Mouse (Mus musculus) neural tube, embryonic 12.5 days (tissue): ENCODE results near the gene Hexim1. TPM values are rescaled to one million over a fixed set of nuclear protein-coding genes. Genes with fewer than 3 reads are reported as not detected.
A peak's percentile ranks its signal among the peaks of the same experiment; 100 is the strongest.

Source experiments
- ATAC-seq: fragments of 200-750 bp; cut with Nextera tagmentation; 2 replicates; pipeline ENCODE4 v1.8.0; 2017; ENCODE audit warnings: low read depth, mild to moderate bottlenecking, moderate TSS enrichment, moderate library complexity; ENCODE audit not compliant: low FRiP score
- H3K27ac ChIP-seq: fragments of 300-500 bp; sonication (generic); 2 replicates; pipeline ENCODE4 v1.5.1; 2016
- H3K27me3 ChIP-seq: fragments of 300-500 bp; sonication (generic); replicated peaks from 2 replicates; pipeline ENCODE4 v1.6.1; 2016; ENCODE audit warnings: mild to moderate bottlenecking
- H3K36me3 ChIP-seq: fragments of 300-500 bp; sonication (generic); 2 replicates; pipeline ENCODE4 v1.6.1; 2016; ENCODE audit warnings: mild to moderate bottlenecking
- H3K4me1 ChIP-seq: fragments of 300-500 bp; sonication (generic); 2 replicates; pipeline ENCODE4 v1.6.1; 2016
- H3K4me2 ChIP-seq: fragments of 300-500 bp; sonication (generic); replicated peaks from 2 replicates; pipeline ENCODE4 v1.6.1; 2016; ENCODE audit warnings: mild to moderate bottlenecking
- H3K4me3 ChIP-seq: fragments of 300-500 bp; sonication (generic); 2 replicates; pipeline ENCODE4 v1.5.1; 2016
- H3K9ac ChIP-seq: fragments of 300-500 bp; sonication (generic); 2 replicates; pipeline ENCODE4 v1.6.1; 2016; ENCODE audit warnings: mild to moderate bottlenecking
- H3K9me3 ChIP-seq: fragments of 300-500 bp; sonication (generic); 2 replicates; pipeline ENCODE4 v1.6.1; 2016; ENCODE audit warnings: mild to moderate bottlenecking
- WGBS: fragments of 180-500 bp; shearing (Covaris S2); methylation state at CpG from one replicate; pipeline ENCODE4 v1.1.7; 2016; 5-methylcytosine and 5-hydroxymethylcytosine counted together
- polyA plus RNA-seq: library from polyadenylated mRNA; unstranded; fragments of >200 nt; fragmentation: Nextera tagmentation; extraction: Ambion mirVana; gene quantifications from 2 replicates; pipeline ENCODE4 v1.2.1, GENCODE M21; 2016

The Hexim1 gene
- 2.9 and 3.0 TPM in 2 replicates for polyA plus RNA-seq

- no peaks in the 10 kb centered on the region for H3K9me3 ChIP-seq
- H3K27ac ChIP-seq, result peak within 1 kb of the TSS; percentile 68
- under 1% methylated on average over 53 of the region's 53 CpGs for WGBS
- H3K4me1 ChIP-seq, result peaks cover 26% of the 10 kb centered on the region
- H3K4me2 ChIP-seq, result peak within 1 kb of the TSS; percentile 76
- H3K9ac ChIP-seq, result peak within 1 kb of the TSS; percentile 79
- H3K4me3 ChIP-seq, result peak within 1 kb of the TSS; percentile 58
- H3K36me3 ChIP-seq, result no peaks in the 10 kb centered on the region
- peaks cover 27% of the 10 kb centered on the region for H3K27me3 ChIP-seq
- ATAC-seq, result peak; percentile 94
Observed at GRCm38 (mm10) chr11:103116008-103116818, at the start of gene Hexim1. TSS of gene Hexim1 (plus strand) at chr11:103116231.

DNA sequence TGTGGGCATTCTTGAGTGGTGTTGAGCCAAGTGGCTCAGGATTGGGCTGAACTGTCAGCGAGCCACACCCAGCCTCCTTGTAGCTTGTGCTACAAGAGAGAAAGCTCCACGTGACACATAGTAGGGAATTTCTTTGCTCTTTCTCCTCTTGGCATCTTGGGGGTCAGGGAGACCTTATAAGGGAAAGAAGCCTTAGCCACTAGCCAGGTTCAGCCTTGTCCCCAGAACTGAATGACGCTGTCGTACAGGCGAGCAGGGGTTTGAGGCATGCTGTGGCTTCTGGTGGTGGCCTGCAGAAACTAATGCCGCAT lies 49.0 kb upstream of the Hexim1 start:
- Histone ChIP-seq H3K4me3 (no peak overlapping the region), H3K27me3 (no peaks in the 10 kb centered on the region), H3K4me1 (no peaks in the 10 kb centered on the region), H3K36me3 (peaks cover 83% of the 10 kb centered on the region), H3K4me2 (no peak overlapping the region), H3K27ac (no peak overlapping the region), H3K9ac (no peak overlapping the region), H3K9me3 (no peaks in the 10 kb centered on the region)
- 95% methylated on average over 6 of the region's 6 CpGs for WGBS
- no peak for ATAC-seq

- H3K4me2 ChIP-seq, result no peak overlapping the region
- ATAC-seq, result no peak
- no peak overlapping the region for H3K27ac ChIP-seq
Observed at GRCm38 (mm10) chr11:103067457-103068001, 48.5 kb upstream of the Hexim1 start.

GRCm38 (mm10) chr11:103068272-103068671 lies 47.8 kb upstream of the Hexim1 start:
- 92% methylated on average over 4 of the region's 4 CpGs for WGBS
- no peaks in the 10 kb centered on the region for H3K27me3 ChIP-seq
- no peaks in the 10 kb centered on the region for H3K9me3 ChIP-seq
- H3K4me2 ChIP-seq, result no peak overlapping the region
- H3K4me3 ChIP-seq, result no peak overlapping the region
- ATAC-seq, result no peak
- H3K4me1 ChIP-seq, result no peaks in the 10 kb centered on the region
- no peak overlapping the region for H3K27ac ChIP-seq
- no peak overlapping the region for H3K9ac ChIP-seq
- peaks cover 77% of the 10 kb centered on the region for H3K36me3 ChIP-seq

More at GRCm38 (mm10) chr11:103067457-103068001, 48.5 kb upstream of the Hexim1 start:
- no peak overlapping the region for H3K9ac ChIP-seq
- no peaks in the 10 kb centered on the region for H3K4me1 ChIP-seq
- peaks cover 81% of the 10 kb centered on the region for H3K36me3 ChIP-seq
- 84% methylated on average over 8 of the region's 8 CpGs for WGBS
- no peak overlapping the region for H3K4me3 ChIP-seq
- H3K9me3 ChIP-seq, result no peaks in the 10 kb centered on the region
- H3K27me3 ChIP-seq, result no peaks in the 10 kb centered on the region

- no peak overlapping the region for H3K9ac ChIP-seq
- H3K27ac ChIP-seq, result no peak overlapping the region
- H3K36me3 ChIP-seq, result peaks cover 70% of the 10 kb centered on the region
- no peaks in the 10 kb centered on the region for H3K4me1 ChIP-seq
- no peaks in the 10 kb centered on the region for H3K9me3 ChIP-seq
- ATAC-seq, result no peak
- no peak overlapping the region for H3K4me3 ChIP-seq
- H3K4me2 ChIP-seq, result no peak overlapping the region
- no peaks in the 10 kb centered on the region for H3K27me3 ChIP-seq
- WGBS, result 92% methylated on average over 11 of the region's 11 CpGs
Observed at GRCm38 (mm10) chr11:103068884-103069283, 47.1 kb upstream of the Hexim1 start.

GRCm38 (mm10) chr11:103069731-103070130 lies 46.3 kb upstream of the Hexim1 start:
- Histone ChIP-seq H3K27me3 (no peaks in the 10 kb centered on the region), H3K4me3 (no peak overlapping the region), H3K36me3 (peaks cover 62% of the 10 kb centered on the region), H3K9me3 (no peaks in the 10 kb centered on the region), H3K4me2 (no peak overlapping the region), H3K27ac (no peak overlapping the region), H3K4me1 (no peaks in the 10 kb centered on the region; the same call in 1 of the 2 replicates), H3K9ac (no peak overlapping the region)
- WGBS, result 95% methylated on average over 2 of the region's 2 CpGs
- ATAC-seq, result no peak

DNA sequence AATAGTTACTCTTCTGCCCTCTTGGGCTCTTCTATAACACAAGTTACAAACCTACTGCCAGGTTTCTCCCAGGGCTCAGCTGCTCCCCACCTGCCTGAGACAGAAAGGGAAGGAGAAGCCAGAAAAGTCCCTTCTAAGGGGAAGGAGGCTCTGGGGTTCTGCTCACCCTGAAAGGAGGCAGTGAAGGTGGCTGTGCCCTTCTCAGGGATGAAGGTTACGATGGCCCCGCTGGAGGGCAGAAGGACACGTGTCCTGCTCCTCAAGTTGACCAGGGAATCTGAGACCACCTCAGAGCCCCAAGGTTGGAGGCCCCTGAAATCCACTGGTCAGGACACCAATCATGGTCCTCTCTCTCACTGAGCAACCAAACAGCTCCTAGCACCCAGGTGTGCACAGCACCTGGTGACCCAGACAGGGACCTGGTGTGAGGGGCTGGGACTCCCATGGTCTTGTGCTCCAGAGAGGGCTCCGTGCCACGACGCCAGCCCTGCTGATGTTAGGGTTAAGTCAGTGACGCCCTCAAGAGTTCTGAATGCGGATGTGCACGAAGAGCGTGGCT lies 45.6 kb upstream of the Hexim1 start:
- no peak overlapping the region for H3K9ac ChIP-seq
- WGBS, result 93% methylated on average over 10 of the region's 10 CpGs
- H3K4me3 ChIP-seq, result no peak overlapping the region
- H3K9me3 ChIP-seq, result no peaks in the 10 kb centered on the region
- no peak for ATAC-seq
- H3K4me2 ChIP-seq, result no peak overlapping the region
- H3K4me1 ChIP-seq, result no peaks in the 10 kb centered on the region; the same call in 1 of the 2 replicates
- H3K36me3 ChIP-seq, result peaks cover 57% of the 10 kb centered on the region
- H3K27me3 ChIP-seq, result no peaks in the 10 kb centered on the region
- H3K27ac ChIP-seq, result no peak overlapping the region

GRCm38 (mm10) chr11:103073671-103074070 lies 42.4 kb upstream of the Hexim1 start:
- H3K27ac ChIP-seq, result no peak overlapping the region
- H3K9me3 ChIP-seq, result no peaks in the 10 kb centered on the region
- no peak overlapping the region for H3K9ac ChIP-seq
- H3K4me2 ChIP-seq, result no peak overlapping the region
- H3K4me1 ChIP-seq, result no peaks in the 10 kb centered on the region; the same call in 1 of the 2 replicates
- ATAC-seq, result no peak
- H3K27me3 ChIP-seq, result peaks cover 4% of the 10 kb centered on the region; the same call in 1 of the 2 replicates
- 85% methylated on average over 7 of the region's 7 CpGs for WGBS
- H3K4me3 ChIP-seq, result no peak overlapping the region
- H3K36me3 ChIP-seq, result peaks cover 25% of the 10 kb centered on the region

DNA sequence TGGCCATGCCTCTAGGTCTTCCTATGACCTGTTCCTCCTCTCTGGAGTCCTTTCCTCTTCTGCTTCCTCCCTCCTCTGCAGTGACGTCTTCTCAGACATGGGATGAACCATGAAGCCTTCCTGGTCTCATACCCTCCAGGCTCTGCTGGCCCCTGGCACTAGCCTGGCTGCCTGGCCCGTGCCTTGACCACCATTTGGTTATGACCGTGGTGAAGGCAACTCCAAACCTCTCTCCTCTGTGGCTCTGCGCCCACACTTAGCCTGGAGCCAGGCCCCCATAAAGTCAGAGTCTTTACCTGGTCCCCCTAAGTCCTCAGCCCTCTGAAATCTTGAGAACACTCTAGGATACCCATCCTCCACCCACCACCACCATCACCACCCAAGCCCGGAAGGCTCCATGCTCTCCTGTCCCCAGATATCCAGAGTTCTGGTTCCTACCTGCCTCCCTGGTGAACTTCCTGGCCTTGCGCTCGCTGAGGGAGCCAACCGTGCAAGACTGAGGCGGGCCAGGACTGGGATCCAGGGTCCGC lies 41.8 kb upstream of the Hexim1 start:
- 66% methylated on average over 10 of the region's 10 CpGs for WGBS
- no peak overlapping the region for H3K27ac ChIP-seq
- no peaks in the 10 kb centered on the region for H3K9me3 ChIP-seq
- H3K9ac ChIP-seq, result no peak overlapping the region
- H3K36me3 ChIP-seq, result peaks cover 20% of the 10 kb centered on the region
- H3K4me1 ChIP-seq, result no peaks in the 10 kb centered on the region; the same call in 1 of the 2 replicates
- H3K27me3 ChIP-seq, result peaks cover 8% of the 10 kb centered on the region; the same call in 1 of the 2 replicates
- ATAC-seq, result no peak
- H3K4me3 ChIP-seq, result no peak overlapping the region
- H3K4me2 ChIP-seq, result no peak overlapping the region

DNA sequence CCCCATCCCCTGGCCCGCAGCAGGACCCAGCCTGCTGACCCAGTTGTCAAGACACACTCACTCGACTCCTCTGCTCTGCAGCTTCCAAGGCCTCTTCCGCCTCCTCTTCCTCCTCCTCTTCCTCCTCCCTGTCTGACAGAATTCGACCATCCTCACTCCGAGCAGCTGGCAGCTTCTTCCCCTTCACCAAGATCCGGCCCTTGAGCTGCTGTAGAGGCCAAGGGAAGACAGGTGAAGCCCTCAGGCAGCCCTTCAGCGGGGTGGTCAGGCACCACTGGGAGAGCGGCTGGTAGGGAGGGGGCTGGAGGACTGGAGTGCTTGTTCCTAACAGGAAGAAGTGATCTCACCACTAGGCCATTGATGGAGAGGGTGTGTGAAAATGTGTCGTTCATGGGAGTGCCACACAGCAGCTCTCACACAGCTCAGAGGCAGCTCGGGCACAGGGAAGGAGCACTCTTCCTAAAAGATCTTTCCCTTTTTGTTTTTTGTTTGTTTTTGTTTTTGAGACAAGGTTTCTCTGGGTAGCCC lies 41.2 kb upstream of the Hexim1 start:
- Histone ChIP-seq H3K4me1 (peaks cover under 1% of the 10 kb centered on the region; the same call in 1 of the 2 replicates), H3K27ac (no peak overlapping the region), H3K4me2 (no peak overlapping the region), H3K9me3 (no peaks in the 10 kb centered on the region), H3K27me3 (peaks cover 14% of the 10 kb centered on the region), H3K4me3 (no peak overlapping the region), H3K9ac (no peak overlapping the region), H3K36me3 (peaks cover 13% of the 10 kb centered on the region; the same call in 1 of the 2 replicates)
- no peak for ATAC-seq
- WGBS, result 35% methylated on average over 10 of the region's 10 CpGs

DNA sequence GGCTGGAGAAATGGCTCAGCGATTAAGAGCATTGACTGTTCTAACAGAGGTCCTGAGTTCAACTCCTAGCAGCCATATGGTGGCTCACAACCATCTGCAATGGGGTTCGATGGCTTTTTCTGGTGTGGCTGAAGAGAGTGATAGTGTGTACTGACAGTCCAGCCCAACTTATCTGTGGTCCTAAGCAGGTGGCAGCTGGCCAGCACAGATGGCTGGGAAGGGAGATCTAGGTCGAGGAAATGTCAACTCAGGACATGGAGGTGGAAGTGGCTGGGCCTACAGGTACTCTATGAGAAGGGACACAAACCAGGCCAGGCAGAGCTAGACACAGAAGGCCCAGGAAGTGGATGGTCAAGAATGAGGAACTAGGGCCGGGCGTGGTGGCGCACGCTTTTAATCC lies 40.0 kb upstream of the Hexim1 start:
- H3K9ac ChIP-seq, result no peak overlapping the region
- peaks cover 26% of the 10 kb centered on the region for H3K27me3 ChIP-seq
- peaks cover 10% of the 10 kb centered on the region for H3K4me1 ChIP-seq
- H3K27ac ChIP-seq, result no peak overlapping the region
- ATAC-seq, result no peak
- H3K36me3 ChIP-seq, result peaks cover 3% of the 10 kb centered on the region; the same call in 1 of the 2 replicates
- WGBS, result 95% methylated on average over 7 of the region's 7 CpGs
- H3K9me3 ChIP-seq, result no peaks in the 10 kb centered on the region
- no peak overlapping the region for H3K4me2 ChIP-seq
- H3K4me3 ChIP-seq, result no peak overlapping the region

DNA sequence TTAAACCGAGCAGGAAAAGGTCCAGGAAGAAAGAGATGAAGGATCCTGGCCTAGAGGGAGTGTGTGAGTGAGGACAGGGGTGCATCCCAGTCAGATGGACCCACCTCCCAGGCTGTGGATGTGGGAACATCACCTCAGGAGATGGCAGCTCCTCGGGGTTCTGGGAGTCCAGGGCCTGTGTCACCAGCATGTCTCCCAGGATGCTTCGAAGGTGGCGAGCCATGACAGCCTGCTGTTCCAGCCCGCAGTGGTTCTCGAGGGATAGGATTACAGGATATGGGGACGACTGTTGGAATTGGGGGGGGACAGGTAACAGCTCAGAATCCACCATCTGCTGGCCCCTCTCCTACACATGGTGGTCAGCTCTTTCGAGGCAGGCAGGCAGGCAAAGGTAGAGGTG lies 39.5 kb upstream of the Hexim1 start:
- H3K9me3 ChIP-seq, result no peaks in the 10 kb centered on the region
- no peak overlapping the region for H3K4me3 ChIP-seq
- no peak overlapping the region for H3K27ac ChIP-seq
- H3K9ac ChIP-seq, result no peak overlapping the region
- no peak overlapping the region for H3K4me2 ChIP-seq
- 87% methylated on average over 8 of the region's 8 CpGs for WGBS
- H3K36me3 ChIP-seq, result no peaks in the 10 kb centered on the region
- ATAC-seq, result no peak
- peaks cover 10% of the 10 kb centered on the region for H3K4me1 ChIP-seq
- H3K27me3 ChIP-seq, result peaks cover 31% of the 10 kb centered on the region
